Mouse (Mus musculus): ENCODE results near the gene Gm11939. TPM values are rescaled to one million over a fixed set of nuclear protein-coding genes. Genes with fewer than 3 reads are reported as not detected.

Gm11939 gene
- total RNA-seq, 2 experiments from 2014 or later, result not detected

- intact Hi-C loops (cut with DNase I), result no loop called here
- DNase-seq (ENCODE audit: low spot score), result no peak
Measured at GRCm38 (mm10) chr11:99514098-99514497, 45.2 kb downstream of the Gm11939 start.

Other genes starting within 250 kb of the Gm11939 start
- not detected for gene Krt25, start 236.5 kb downstream of the Gm11939 start, total RNA-seq (2021)
- gene Krt26, start 221.5 kb downstream of the Gm11939 start, total RNA-seq (2021), result not detected
- gene Krt27, start 208.4 kb downstream of the Gm11939 start, total RNA-seq (2021), result not detected
- gene Krt28, start 184.6 kb downstream of the Gm11939 start, total RNA-seq (2021), result not detected
- gene Krt10, start 170.1 kb downstream of the Gm11939 start, total RNA-seq (2021), result 1 to 10 TPM; 5.3 to 5.5 TPM
- not detected for gene Krt12, start 137.2 kb downstream of the Gm11939 start, total RNA-seq (2021)
- gene Krt20, start 121.3 kb downstream of the Gm11939 start, total RNA-seq (2021), result not detected
- gene Krt23, start 66.3 kb downstream of the Gm11939 start, total RNA-seq (2021), result not detected
- gene Krt39, start 38.1 kb downstream of the Gm11939 start, total RNA-seq (2021), result not detected
- not detected for gene Krt40, start 16.3 kb downstream of the Gm11939 start, total RNA-seq (2021)
- not detected for gene Krtap3-3, start 8.6 kb downstream of the Gm11939 start, total RNA-seq (2021)
- gene Krtap3-2, start 2.6 kb downstream of the Gm11939 start, total RNA-seq (2021), result not detected
- gene Krtap3-1, start 7.2 kb upstream of the Gm11939 start, total RNA-seq (2021), result not detected
- not detected for gene Krtap1-5, start 21.6 kb upstream of the Gm11939 start, total RNA-seq (2021)
- gene Krtap1-4, start 24.2 kb upstream of the Gm11939 start, total RNA-seq (2021), result not detected
- gene Krtap1-3, start 31.9 kb upstream of the Gm11939 start, total RNA-seq (2021), result not detected
- not detected for gene Krtap9-3, start 38.6 kb upstream of the Gm11939 start, total RNA-seq (2021)
- gene Gm11938, start 43.8 kb upstream of the Gm11939 start, total RNA-seq (2021), result not detected
- not detected for gene Gm11937, start 50.7 kb upstream of the Gm11939 start, total RNA-seq (2021)
- gene Krtap2-4, start 55.4 kb upstream of the Gm11939 start, total RNA-seq (2021), result not detected
- not detected for gene Gm11562, start 61.0 kb upstream of the Gm11939 start, total RNA-seq (2021)
- not detected for gene Krtap4-1, start 68.8 kb upstream of the Gm11939 start, total RNA-seq (2021)
- not detected for gene Krtap4-2, start 75.6 kb upstream of the Gm11939 start, total RNA-seq (2021)
- not detected for gene Krtap4-7, start 84.6 kb upstream of the Gm11939 start, total RNA-seq (2021)
- gene Gm11555, start 90.8 kb upstream of the Gm11939 start, total RNA-seq (2021), result not detected
- not detected for gene Gm11563, start 99.5 kb upstream of the Gm11939 start, total RNA-seq (2021)
- gene Krtap4-6, start 106.5 kb upstream of the Gm11939 start, total RNA-seq (2021), result not detected
- not detected for gene Gm14190, start 131.3 kb upstream of the Gm11939 start, total RNA-seq (2021)
- gene Gm14180, start 174.8 kb upstream of the Gm11939 start, total RNA-seq (2021), result not detected
- gene Gm11595, start 213.4 kb upstream of the Gm11939 start, total RNA-seq (2021), result not detected
- not detected for gene Krtap4-8, start 221.2 kb upstream of the Gm11939 start, total RNA-seq (2021)
- not detected for gene Krtap4-9, start 225.7 kb upstream of the Gm11939 start, total RNA-seq (2021)
- gene Gm11596, start 234.0 kb upstream of the Gm11939 start, total RNA-seq (2021), result not detected
- gene Gm11569, start 239.5 kb upstream of the Gm11939 start, total RNA-seq (2021), result not detected
- gene Gm11554, start 245.0 kb upstream of the Gm11939 start, total RNA-seq (2021), result not detected

All from heart, postnatal 25 days (tissue).